In the genomic region with DNA sequence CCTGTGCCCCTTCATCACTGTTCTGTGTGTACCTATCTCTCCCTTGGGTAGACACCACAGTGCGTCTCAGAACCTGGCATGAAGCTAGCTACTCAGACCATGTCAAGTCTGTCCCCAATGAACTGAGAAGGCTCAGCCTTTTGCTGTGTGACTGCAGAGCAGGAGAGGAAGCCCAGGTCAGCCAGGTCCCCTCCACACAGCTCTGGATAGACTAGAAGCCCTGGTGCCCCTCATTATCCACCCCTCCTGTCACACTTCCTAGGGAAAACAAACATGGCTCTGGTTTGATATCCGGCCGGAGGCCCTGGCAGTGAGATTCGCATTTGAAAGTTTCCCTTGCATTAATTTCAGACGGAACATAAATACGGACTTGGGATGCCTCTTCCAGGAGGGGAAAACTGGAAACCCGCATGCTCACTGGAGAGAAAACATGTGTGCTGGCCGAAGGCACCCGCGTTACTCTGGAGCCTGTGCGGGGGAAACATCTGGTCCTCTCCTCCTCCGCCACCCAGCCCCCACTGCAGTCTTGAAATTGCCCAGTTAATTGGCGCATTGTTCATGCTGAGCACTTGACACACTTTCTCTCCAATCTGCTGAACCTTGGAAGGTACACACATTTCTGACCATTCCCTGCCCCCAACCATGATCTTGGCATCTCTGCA, we compare ENCODE assay signal across 9 mouse cellular contexts.
DNase-seq lines count a peak whose midpoint lies in the region; ATAC-seq lines count a peak whose summit lies in the region.
"Had no signal": no experiment of that assay in that cellular context is flagged by ENCODE, and none has a peak within 500 bp of the region (broad histone marks: within the 10 kb centered on the region; RNA-seq: fewer than 3 reads in every experiment).

No protein-coding gene starts in this region.

- H3K4me2 ChIP-seq in forebrain, embryonic 16.5 days (ENCODE audit: low read length): no peak overlapping the region
- no peak overlapping the region for H3K4me2 ChIP-seq in forebrain, embryonic 13.5 days
- no peak overlapping the region for H3K4me2 ChIP-seq in embryonic facial prominence, embryonic 11.5 days (ENCODE audit: low read depth, low read length)

- H3K4me1 ChIP-seq in forebrain, embryonic 16.5 days (replicated peaks; ENCODE audit: control insufficient read depth, insufficient read depth, low read length): no peaks in the 10 kb centered on the region; the same call in 1 of the 2 replicates
- 0 out of 2 replicates have a peak, but pooled peaks cover 3% of the 10 kb centered on the region for H3K4me1 ChIP-seq in forebrain, embryonic 13.5 days
- H3K4me1 ChIP-seq in embryonic facial prominence, embryonic 11.5 days (ENCODE audit: control insufficient read depth, insufficient read depth, low read length): no peaks in the 10 kb centered on the region

- H3K36me3 ChIP-seq in forebrain, embryonic 16.5 days (ENCODE audit: control insufficient read depth, insufficient read depth): no peaks in the 10 kb centered on the region
- H3K36me3 ChIP-seq in forebrain, embryonic 13.5 days (ENCODE audit: poor library complexity, severe bottlenecking): no peaks in the 10 kb centered on the region
- no peaks in the 10 kb centered on the region for H3K36me3 ChIP-seq in embryonic facial prominence, embryonic 11.5 days (replicated peaks; ENCODE audit: control insufficient read depth, insufficient read depth, low read depth, low read length)

- 69% methylated on average over 13 of the region's 13 CpGs for WGBS in forebrain, embryonic 16.5 days
- 82% methylated on average over 13 of the region's 13 CpGs for WGBS in forebrain, embryonic 13.5 days
- WGBS in embryonic facial prominence, embryonic 11.5 days: 34% methylated on average over 13 of the region's 13 CpGs

- H3K4me3 ChIP-seq in forebrain, embryonic 16.5 days (replicated peaks; ENCODE audit: low read length): no peak overlapping the region
- H3K4me3 ChIP-seq in forebrain, embryonic 13.5 days: no peak overlapping the region
- H3K4me3 ChIP-seq in embryonic facial prominence, embryonic 11.5 days (ENCODE audit: low read depth, low read length): no peak overlapping the region
- H3K4me3 ChIP-seq: left cerebral cortex, adult 2 months had no signal

- H3K27me3 ChIP-seq in forebrain, embryonic 16.5 days (replicated peaks; ENCODE audit: control insufficient read depth, insufficient read depth, low read length): no peaks in the 10 kb centered on the region
- no peaks in the 10 kb centered on the region for H3K27me3 ChIP-seq in forebrain, embryonic 13.5 days
- no peaks in the 10 kb centered on the region for H3K27me3 ChIP-seq in embryonic facial prominence, embryonic 11.5 days (ENCODE audit: control insufficient read depth, insufficient read depth, low read length)

- ATAC-seq in forebrain, embryonic 16.5 days: peak; percentile 36; the same call in 1 of the 2 replicates
- ATAC-seq in forebrain, embryonic 13.5 days: no peak
- ATAC-seq in embryonic facial prominence, embryonic 11.5 days (replicated peaks; ENCODE audit: insufficient number of reproducible peaks, low FRiP score, low TSS enrichment, low read depth): peak; percentile 45; the same call in 1 of the 2 replicates

- H3K27ac ChIP-seq in forebrain, embryonic 16.5 days (ENCODE audit: low read length): no peak overlapping the region
- no peak overlapping the region for H3K27ac ChIP-seq in forebrain, embryonic 13.5 days
- peak overlapping the region; percentile 30; the same call in 1 of the 2 replicates for H3K27ac ChIP-seq in embryonic facial prominence, embryonic 11.5 days (replicated peaks; ENCODE audit: low read depth, low read length)
- H3K27ac ChIP-seq: left cerebral cortex, adult 2 months had no signal

- H3K9ac ChIP-seq in forebrain, embryonic 16.5 days (replicated peaks; ENCODE audit: low read depth, low read length): no peak overlapping the region
- H3K9ac ChIP-seq in forebrain, embryonic 13.5 days: no peak overlapping the region
- no peak overlapping the region for H3K9ac ChIP-seq in embryonic facial prominence, embryonic 11.5 days (replicated peaks; ENCODE audit: low read length)

- DNase-seq in kidney, postnatal 4 days: peak; percentile 40 to 60
- no peak for DNase-seq in kidney, postnatal 25 days
- DNase-seq in embryonic facial prominence, embryonic 11.5 days (ENCODE audit: low spot score): peak; percentile 68
- peak; percentile 27 for DNase-seq in lung, postnatal 14 days
- DNase-seq in adrenal gland, postnatal 4 days (ENCODE audit: low spot score in 2 of 2): no peak
- DNase-seq in layer of hippocampus, postnatal 25 days (ENCODE audit: extremely low spot score in 1 of 2, low spot score in 1 of 2): no peak

- H3K9me3 ChIP-seq in forebrain, embryonic 16.5 days (ENCODE audit: control insufficient read depth, low read length): no peaks in the 10 kb centered on the region
- no peaks in the 10 kb centered on the region for H3K9me3 ChIP-seq in forebrain, embryonic 13.5 days (replicated peaks)
- no peaks in the 10 kb centered on the region for H3K9me3 ChIP-seq in embryonic facial prominence, embryonic 11.5 days (replicated peaks; ENCODE audit: control insufficient read depth, low read length)

Comparison
In these comparisons a context has a peak if more than half of its experiments do, and no peak if none do; other contexts are left out.
1. DNase-seq: peak in kidney, postnatal 4 days (2 of 2), embryonic facial prominence, embryonic 11.5 days (single experiment) and lung, postnatal 14 days (single experiment); none in kidney, postnatal 25 days (0 of 2), adrenal gland, postnatal 4 days (0 of 2) and layer of hippocampus, postnatal 25 days (0 of 2).